Mouse (Mus musculus) thymus, postnatal 0 days (tissue): ENCODE measurements around the gene Arhgdig. TPM values are rescaled to one million over a fixed set of nuclear protein-coding genes. Genes with fewer than 3 reads are reported as not detected.

Source experiments
- polyA plus RNA-seq: library from polyadenylated mRNA; unstranded; fragments of >200 nt; fragmentation: Nextera tagmentation; extraction: Ambion mirVana; gene quantifications from 2 replicates; pipeline ENCODE4 v1.2.1, GENCODE M21; 2015

Arhgdig gene
- polyA plus RNA-seq, 1 experiment from 2014 or later, result 0.92 TPM

Other genes with a start within 250 kb of the Arhgdig start
- 15.3 and 17.0 TPM in 2 replicates for gene Capn15, start 222.0 kb downstream of the Arhgdig start, polyA plus RNA-seq
- 3.1 and 4.7 TPM in 2 replicates for gene Rab11fip3, start 138.2 kb downstream of the Arhgdig start, polyA plus RNA-seq
- gene Decr2, start 117.4 kb downstream of the Arhgdig start, polyA plus RNA-seq, result 11.4 and 13.1 TPM in 2 replicates
- 41.9 and 46.1 TPM in 2 replicates for gene Nme4, start 112.2 kb downstream of the Arhgdig start, polyA plus RNA-seq
- gene Tmem8, start 94.5 kb downstream of the Arhgdig start, polyA plus RNA-seq, result 2.2 and 2.4 TPM in 2 replicates
- 158 and 161 TPM in 2 replicates for gene Mrpl28, start 84.3 kb downstream of the Arhgdig start, polyA plus RNA-seq
- gene Axin1, start 69.1 kb downstream of the Arhgdig start, polyA plus RNA-seq, result 14.4 and 22.8 TPM in 2 replicates
- not detected in 2 replicates for gene Pdia2, start 8.7 kb downstream of the Arhgdig start, polyA plus RNA-seq
- gene Rgs11, start 4.8 kb downstream of the Arhgdig start, polyA plus RNA-seq, result 0.14 and 0.27 TPM in 2 replicates
- gene Fam234a, start 36.5 kb upstream of the Arhgdig start, polyA plus RNA-seq, result 9.0 and 9.3 TPM in 2 replicates
- 84.9 and 86.3 TPM in 2 replicates for gene Luc7l, start 45.1 kb upstream of the Arhgdig start, polyA plus RNA-seq
- gene Neurl1b, start 207.0 kb upstream of the Arhgdig start, polyA plus RNA-seq, result 0.39 and 1.3 TPM in 2 replicates